Mouse (Mus musculus): ENCODE measurements around the gene Fosl1. TPM values are rescaled to one million over a fixed set of nuclear protein-coding genes. Genes with fewer than 3 reads are reported as not detected.
A peak's percentile ranks its signal among the peaks of the same experiment; 100 is the strongest.

Fosl1 gene
- polyA plus RNA-seq, 1 experiment from 2014 or later = not detected

DNA sequence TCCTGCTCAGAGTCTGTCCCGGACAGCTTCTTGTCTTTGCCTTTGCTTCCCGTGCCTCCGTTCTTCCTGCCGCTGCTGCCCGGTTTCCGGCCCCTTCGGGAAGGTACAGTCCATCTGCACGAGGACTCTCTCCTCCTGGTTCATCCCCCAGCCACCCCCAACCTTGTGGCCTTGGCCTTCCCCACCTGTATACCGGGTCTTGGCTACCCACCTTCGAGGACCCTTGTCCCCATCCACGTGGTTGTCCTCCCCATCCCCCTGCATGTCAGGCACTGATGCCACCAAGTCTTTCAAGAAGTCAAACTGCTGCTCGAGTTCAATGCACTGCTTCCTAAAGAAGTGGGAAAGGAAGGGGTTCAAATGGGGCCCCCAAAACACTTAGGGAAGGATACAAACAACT lies 23.8 kb upstream of the Fosl1 start:
- peak overlapping the region; percentile 92 for H3K4me3 ChIP-seq (ENCODE audit: low read depth, low read length)
- H3K27ac ChIP-seq (ENCODE audit: low read length) = peak overlapping the region; percentile 98
- DNase-seq (ENCODE audit: low spot score) (no peak), ATAC-seq (no peak)
- no peak for TF ChIP-seq EP300 (IDR thresholded peaks at IDR 0.05)
- H3K4me1 ChIP-seq (ENCODE audit: insufficient read depth, low read depth, low read length) = peaks cover 25% of the 10 kb centered on the region
- H3K36me3 ChIP-seq (ENCODE audit: insufficient read depth, low read length) = peaks cover 15% of the 10 kb centered on the region; the same call in 1 of the 2 replicates
- H3K27me3 ChIP-seq (replicated peaks; ENCODE audit: insufficient read depth, low read length) = no peaks in the 10 kb centered on the region
- peak overlapping the region; percentile 74 for H3K4me2 ChIP-seq (replicated peaks; ENCODE audit: low read depth, low read length)
- H3K9ac ChIP-seq (replicated peaks; ENCODE audit: low read depth) = peak overlapping the region; percentile 89
- no peaks in the 10 kb centered on the region for H3K9me3 ChIP-seq (ENCODE audit: low read length)
- WGBS = 37% methylated on average over 12 of the region's 12 CpGs

- no peaks in the 10 kb centered on the region for H3K27me3 ChIP-seq (replicated peaks; ENCODE audit: insufficient read depth, low read length)
- peak; percentile 96 for DNase-seq (ENCODE audit: low spot score)
- H3K36me3 ChIP-seq (ENCODE audit: insufficient read depth, low read length) = peaks cover 15% of the 10 kb centered on the region; the same call in 1 of the 2 replicates
- peak overlapping the region; percentile 74 for H3K4me2 ChIP-seq (replicated peaks; ENCODE audit: low read depth, low read length)
- TF ChIP-seq EP300 (IDR thresholded peaks at IDR 0.05) (peak; percentile 33; the same call in 1 of the 2 replicates), CTCF (IDR thresholded peaks at IDR 0.05) (peak; percentile 45)
- peak overlapping the region; percentile 92 for H3K4me3 ChIP-seq (ENCODE audit: low read depth, low read length)
- H3K4me1 ChIP-seq (ENCODE audit: insufficient read depth, low read depth, low read length) = peaks cover 25% of the 10 kb centered on the region
- H3K27ac ChIP-seq (ENCODE audit: low read length) = peak overlapping the region; percentile 98
- peak overlapping the region; percentile 89 for H3K9ac ChIP-seq (replicated peaks; ENCODE audit: low read depth)
- WGBS = 3% methylated on average over 27 of the region's 48 CpGs
- peak; percentile 80 for ATAC-seq
- no peaks in the 10 kb centered on the region for H3K9me3 ChIP-seq (ENCODE audit: low read length)
These were observed 23.1 kb upstream of the Fosl1 start for GRCm38 (mm10) chr19:5424092-5424781.

GRCm38 (mm10) chr19:5424782-5425741 lies 22.3 kb upstream of the Fosl1 start, which contains the start of the genes Drap1 and AI837181:
Drap1 (minus strand) TSS chr19:5424979.
AI837181 (plus strand) TSS chr19:5425144.
- WGBS = 2% methylated on average over 54 of the region's 87 CpGs
- peaks cover 12% of the 10 kb centered on the region; the same call in 1 of the 2 replicates for H3K36me3 ChIP-seq (ENCODE audit: insufficient read depth, low read length)
- H3K27me3 ChIP-seq (replicated peaks; ENCODE audit: insufficient read depth, low read length) = no peaks in the 10 kb centered on the region
- peak within 1 kb of the TSS; percentile 89 for H3K9ac ChIP-seq (replicated peaks; ENCODE audit: low read depth)
- H3K4me3 ChIP-seq (ENCODE audit: low read depth, low read length) = peak within 1 kb of the TSS; percentile 92
- H3K4me1 ChIP-seq (ENCODE audit: insufficient read depth, low read depth, low read length) = peaks cover 25% of the 10 kb centered on the region
- TF ChIP-seq EP300 (IDR thresholded peaks at IDR 0.05) (peak; percentile 31; the same call in 1 of the 2 replicates), CTCF (IDR thresholded peaks at IDR 0.05) (no peak)
- H3K4me2 ChIP-seq (replicated peaks; ENCODE audit: low read depth, low read length) = peak within 1 kb of the TSS; percentile 74
- no peaks in the 10 kb centered on the region for H3K9me3 ChIP-seq (ENCODE audit: low read length)
- peak; percentile 99 for DNase-seq (ENCODE audit: low spot score)
- peak within 1 kb of the TSS; percentile 98 for H3K27ac ChIP-seq (ENCODE audit: low read length)
- peak; percentile 90 for ATAC-seq

- Histone ChIP-seq H3K27ac (ENCODE audit: low read length) (peak overlapping the region; percentile 98), H3K4me1 (ENCODE audit: insufficient read depth, low read depth, low read length) (peaks cover 25% of the 10 kb centered on the region), H3K4me2 (replicated peaks; ENCODE audit: low read depth, low read length) (peak overlapping the region; percentile 60), H3K27me3 (replicated peaks; ENCODE audit: insufficient read depth, low read length) (no peaks in the 10 kb centered on the region), H3K36me3 (ENCODE audit: insufficient read depth, low read length) (peaks cover 11% of the 10 kb centered on the region; the same call in 1 of the 2 replicates), H3K9ac (replicated peaks; ENCODE audit: low read depth) (peak overlapping the region; percentile 82), H3K4me3 (ENCODE audit: low read depth, low read length) (peak overlapping the region; percentile 92), H3K9me3 (ENCODE audit: low read length) (no peaks in the 10 kb centered on the region)
- TF ChIP-seq EP300 (IDR thresholded peaks at IDR 0.05) = no peak
- TF ChIP-seq CTCF (IDR thresholded peaks at IDR 0.05) = no peak
- ATAC-seq = no peak
- WGBS = 79% methylated on average over 18 of the region's 18 CpGs
- DNase-seq (ENCODE audit: low spot score) = no peak
These were observed 21.3 kb upstream of the Fosl1 start for GRCm38 (mm10) chr19:5425906-5426565.

DNA sequence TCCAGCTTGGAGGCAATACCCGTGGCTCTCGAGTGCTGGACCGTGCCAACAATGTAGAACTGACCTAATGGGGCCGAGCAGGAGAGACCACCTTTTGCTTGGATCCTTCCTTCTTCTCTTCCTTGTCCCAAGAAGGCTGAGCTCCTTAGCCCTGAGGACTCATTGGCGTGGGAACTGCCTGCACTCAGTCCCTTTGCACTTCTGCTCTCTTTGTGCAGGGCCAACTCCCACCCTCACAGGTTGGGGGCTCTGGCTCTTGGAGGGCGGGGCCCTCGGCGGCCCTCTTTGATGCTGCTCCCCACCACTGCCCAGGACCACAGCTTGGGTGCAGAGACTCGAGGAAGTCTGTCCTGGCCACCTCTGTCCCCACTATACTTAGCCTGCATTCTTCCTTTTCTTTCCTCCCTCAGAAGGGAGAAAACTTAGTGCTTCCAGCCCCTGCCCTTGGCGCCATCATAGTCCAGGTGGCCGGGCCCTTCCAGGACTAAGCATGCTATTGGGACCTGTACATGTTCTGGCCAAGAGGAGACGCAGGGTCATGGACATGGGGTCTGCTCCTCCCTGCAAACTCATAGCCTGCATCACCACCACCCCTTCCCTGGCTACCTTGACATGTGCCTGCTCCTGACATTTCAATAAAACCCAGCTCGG lies 20.6 kb upstream of the Fosl1 start:
- H3K27me3 ChIP-seq (replicated peaks; ENCODE audit: insufficient read depth, low read length) = no peaks in the 10 kb centered on the region
- H3K9me3 ChIP-seq (ENCODE audit: low read length) = no peaks in the 10 kb centered on the region
- no peak overlapping the region for H3K27ac ChIP-seq (ENCODE audit: low read length)
- H3K4me3 ChIP-seq (ENCODE audit: low read depth, low read length) = no peak overlapping the region
- no peak for TF ChIP-seq CTCF (IDR thresholded peaks at IDR 0.05)
- no peak for TF ChIP-seq EP300 (IDR thresholded peaks at IDR 0.05)
- H3K4me1 ChIP-seq (ENCODE audit: insufficient read depth, low read depth, low read length) = peaks cover 23% of the 10 kb centered on the region
- ATAC-seq (no peak), DNase-seq (ENCODE audit: low spot score) (no peak)
- 86% methylated on average over 13 of the region's 13 CpGs for WGBS
- H3K9ac ChIP-seq (replicated peaks; ENCODE audit: low read depth) = no peak overlapping the region
- H3K36me3 ChIP-seq (ENCODE audit: insufficient read depth, low read length) = peaks cover 10% of the 10 kb centered on the region; the same call in 1 of the 2 replicates
- peak overlapping the region; percentile 60; the same call in 1 of the 2 replicates for H3K4me2 ChIP-seq (replicated peaks; ENCODE audit: low read depth, low read length)

Measured in lung, postnatal 0 days (tissue).